Mouse (Mus musculus) heart, embryonic 15.5 days (tissue): ENCODE results near the gene Olfr23. TPM values are rescaled to one million over a fixed set of nuclear protein-coding genes. Genes with fewer than 3 reads are reported as not detected.
"Not testable (repeated sequence)": the region's sequence is repeated elsewhere in the genome, so short reads cannot be mapped to it uniquely, and the experiment has no call there.

ENCODE experiments used
- ATAC-seq: fragments of 200-750 bp; cut with Nextera tagmentation; replicated peaks from 2 replicates; pipeline ENCODE4 v1.8.0; 2017; ENCODE audit warnings: low read depth, moderate TSS enrichment; ENCODE audit not compliant: insufficient number of reproducible peaks, insufficient read depth, low FRiP score
- H3K27ac ChIP-seq: fragments of 300-500 bp; sonication (generic); 2 replicates; pipeline ENCODE4 v1.5.1; 2015; ENCODE audit warnings: mild to moderate bottlenecking, inconsistent platforms
- H3K27me3 ChIP-seq: fragments of 300-500 bp; sonication (generic); 2 replicates; pipeline ENCODE4 v1.6.1; 2015; ENCODE audit warnings: inconsistent platforms
- H3K36me3 ChIP-seq: fragments of 300-500 bp; sonication (generic); 2 replicates; pipeline ENCODE4 v1.6.1; 2015; ENCODE audit warnings: mild to moderate bottlenecking, inconsistent platforms
- H3K4me1 ChIP-seq: fragments of 300-500 bp; sonication (generic); replicated peaks from 2 replicates; pipeline ENCODE4 v1.6.1; 2015; ENCODE audit warnings: inconsistent platforms
- H3K4me2 ChIP-seq: fragments of 300-500 bp; sonication (generic); 2 replicates; pipeline ENCODE4 v1.6.1; 2015; ENCODE audit warnings: inconsistent platforms, mild to moderate bottlenecking, moderate library complexity
- H3K4me3 ChIP-seq: fragments of 300-500 bp; sonication (generic); 2 replicates; pipeline ENCODE4 v1.5.1; 2015; ENCODE audit warnings: mild to moderate bottlenecking, inconsistent platforms
- H3K9ac ChIP-seq: fragments of 300-500 bp; sonication (generic); 2 replicates; pipeline ENCODE4 v1.6.1; 2015; ENCODE audit warnings: mild to moderate bottlenecking, inconsistent platforms
- H3K9me3 ChIP-seq: fragments of 300-500 bp; sonication (generic); replicated peaks from 2 replicates; pipeline ENCODE4 v1.6.1; 2016; ENCODE audit warnings: inconsistent platforms
- WGBS: fragments of 180-500 bp; shearing (Covaris S2); methylation state at CpG from one replicate; pipeline ENCODE4 v1.1.7; 2015; ENCODE audit warnings: mixed read lengths; 5-methylcytosine and 5-hydroxymethylcytosine counted together
- polyA plus RNA-seq: library from polyadenylated mRNA; unstranded; fragments of >200 nt; fragmentation: Nextera tagmentation; extraction: Ambion mirVana; gene quantifications from 2 replicates; pipeline ENCODE4 v1.2.1, GENCODE M21; 2015

The Olfr23 gene
- not detected in 2 replicates for polyA plus RNA-seq

DNA sequence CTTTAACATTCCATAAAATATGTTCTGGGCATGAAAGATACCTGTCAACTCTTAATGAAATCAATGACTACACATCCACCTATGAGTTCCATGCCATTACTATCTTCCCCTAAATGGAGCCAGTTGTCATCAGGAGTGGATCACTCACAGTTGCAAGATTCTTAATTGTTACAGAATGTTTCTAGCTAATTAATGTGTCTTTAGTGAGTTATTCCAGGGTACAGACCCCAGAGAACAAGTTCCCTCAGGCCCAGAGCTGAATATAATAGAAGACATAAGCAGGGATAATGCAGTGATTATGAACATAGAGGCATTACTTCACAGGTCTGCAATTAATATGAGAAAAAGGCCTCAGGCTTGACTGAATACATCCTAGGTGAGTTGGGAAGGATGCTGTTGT lies at the start of gene Olfr23:
Olfr23 (plus strand) TSS at position 301 of the 400 bp plus-strand sequence.
- H3K4me1 ChIP-seq: no peaks in the 10 kb centered on the region
- no peak within 1 kb of the TSS for H3K27ac ChIP-seq
- H3K4me3 ChIP-seq: no peak within 1 kb of the TSS
- H3K27me3 ChIP-seq: no peaks in the 10 kb centered on the region
- H3K9me3 ChIP-seq: no peaks in the 10 kb centered on the region
- no peaks in the 10 kb centered on the region for H3K36me3 ChIP-seq
- H3K4me2 ChIP-seq: no peak within 1 kb of the TSS
- no peak within 1 kb of the TSS for H3K9ac ChIP-seq
- ATAC-seq: no peak

DNA sequence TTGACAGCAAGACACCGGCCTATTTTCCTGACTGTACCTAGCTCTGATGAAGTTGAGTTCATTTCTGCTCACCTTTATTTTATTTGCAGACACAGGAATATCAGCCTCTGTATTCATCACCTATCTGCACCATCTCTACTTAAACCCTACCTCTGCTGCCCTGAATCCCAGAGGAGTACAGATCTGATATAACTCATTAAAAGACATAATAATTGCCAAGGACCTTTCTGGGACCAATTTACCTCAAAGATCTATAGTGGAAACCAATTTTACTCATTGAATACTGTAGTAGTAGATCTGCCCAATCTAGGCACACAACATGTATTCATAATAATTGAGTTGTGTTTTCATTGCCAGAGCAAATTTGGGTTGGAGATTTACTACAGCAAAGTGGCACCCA lies 45.8 kb upstream of the Olfr23 start, which contains the start of gene Olfr394:
Olfr394 (minus strand) TSS at position 101 of the 400 bp plus-strand sequence.
- ATAC-seq: no peak
- Histone ChIP-seq H3K4me3 (no peak within 1 kb of the TSS), H3K4me2 (no peak within 1 kb of the TSS), H3K36me3 (no peaks in the 10 kb centered on the region), H3K9me3 (no peaks in the 10 kb centered on the region), H3K27ac (no peak within 1 kb of the TSS), H3K9ac (no peak within 1 kb of the TSS), H3K4me1 (no peaks in the 10 kb centered on the region), H3K27me3 (no peaks in the 10 kb centered on the region)
- WGBS: 62% methylated on average over 1 of the region's 1 CpGs

DNA sequence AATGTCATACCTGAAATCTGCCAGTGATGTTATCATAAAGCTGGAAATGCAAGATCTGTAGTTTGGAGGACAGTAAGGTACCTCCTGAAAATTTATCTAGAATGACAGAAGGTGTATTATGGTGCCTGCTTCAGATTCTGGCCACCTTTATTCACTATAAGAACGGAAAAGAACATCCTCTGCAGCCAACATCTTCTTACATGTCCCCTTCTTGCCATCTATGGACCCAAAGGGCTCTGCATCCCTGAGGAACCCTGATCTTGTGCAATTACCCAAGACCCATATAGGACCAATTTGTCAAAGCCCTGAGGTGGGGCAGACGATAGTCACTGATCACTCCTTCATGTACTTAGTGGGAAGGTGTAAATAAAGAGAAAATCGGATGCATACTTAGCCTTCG lies 27.3 kb upstream of the Olfr23 start, which contains the start of gene Olfr395:
Olfr395 (minus strand) TSS at position 101 of the 400 bp plus-strand sequence.
- not testable (repeated sequence) for H3K4me3 ChIP-seq, H3K27ac ChIP-seq
- WGBS: 71% methylated on average over 4 of the region's 4 CpGs

DNA sequence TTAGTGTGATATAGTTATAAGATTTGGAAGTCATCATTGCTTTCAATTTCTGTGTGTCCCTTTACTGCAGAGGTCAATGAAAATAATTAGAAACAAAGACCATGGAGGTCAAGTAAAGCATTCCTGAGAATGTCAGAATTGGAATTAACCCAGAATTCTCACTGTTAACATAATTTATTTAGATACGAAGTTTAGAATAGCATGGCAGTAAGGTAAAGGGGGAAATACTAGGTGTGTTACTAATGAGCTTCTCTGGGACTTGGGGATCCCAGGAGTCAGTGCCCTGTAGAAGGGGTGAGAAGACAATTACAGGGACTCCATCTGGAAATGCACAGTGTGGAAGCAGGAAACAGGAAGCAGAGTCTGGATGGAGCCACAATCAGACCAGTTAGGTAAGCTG lies 24.0 kb downstream of the Olfr23 start, which contains the start of gene Olfr397:
Olfr397 (plus strand) TSS at position 301 of the 400 bp plus-strand sequence.
- Histone ChIP-seq H3K9me3 (0 out of 2 replicates have a peak, but pooled peaks cover 4% of the 10 kb centered on the region), H3K27ac (no peak within 1 kb of the TSS), H3K9ac (no peak within 1 kb of the TSS), H3K4me1 (no peaks in the 10 kb centered on the region), H3K4me3 (no peak within 1 kb of the TSS), H3K27me3 (no peaks in the 10 kb centered on the region), H3K4me2 (no peak within 1 kb of the TSS), H3K36me3 (no peaks in the 10 kb centered on the region)
- ATAC-seq: no peak
- WGBS: 62% methylated on average over 1 of the region's 1 CpGs

More for the DNA sequence above, 27.3 kb upstream of the Olfr23 start, which contains the start of gene Olfr395:
- not testable (repeated sequence) for H3K4me2 ChIP-seq, H3K36me3 ChIP-seq, H3K27me3 ChIP-seq, H3K9me3 ChIP-seq, H3K4me1 ChIP-seq, H3K9ac ChIP-seq, ATAC-seq

DNA sequence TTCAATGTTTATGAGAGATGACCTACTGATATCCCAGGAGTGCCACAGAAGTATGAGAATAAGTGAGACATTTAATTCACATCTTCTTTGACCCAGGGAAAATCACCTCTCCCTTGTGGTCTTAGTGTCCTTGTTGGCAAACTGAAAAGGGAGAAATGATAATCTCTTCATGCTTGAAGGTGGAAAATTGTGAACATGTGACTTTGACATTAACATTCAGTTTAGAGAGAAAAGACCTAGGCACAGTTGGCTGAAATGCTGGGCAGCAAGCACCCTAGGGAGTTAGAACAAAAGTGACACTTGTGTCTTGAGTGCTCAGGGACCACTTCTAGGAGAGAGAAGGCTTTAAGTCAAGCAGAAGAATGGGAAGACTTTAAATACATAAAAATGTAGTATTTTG lies 53.8 kb downstream of the Olfr23 start, which contains the start of gene Olfr398:
Olfr398 (minus strand) TSS at position 101 of the 400 bp plus-strand sequence.
- H3K4me1 ChIP-seq: no peaks in the 10 kb centered on the region
- H3K27me3 ChIP-seq: no peaks in the 10 kb centered on the region
- ATAC-seq: no peak
- no peak within 1 kb of the TSS for H3K27ac ChIP-seq
- H3K4me2 ChIP-seq: no peak within 1 kb of the TSS
- H3K9me3 ChIP-seq: no peaks in the 10 kb centered on the region
- H3K9ac ChIP-seq: no peak within 1 kb of the TSS
- H3K36me3 ChIP-seq: no peaks in the 10 kb centered on the region
- H3K4me3 ChIP-seq: no peak within 1 kb of the TSS

Other genes with a start within 250 kb of the Olfr23 start
- not detected in 2 replicates for gene Zfp735, start 247.9 kb upstream of the Olfr23 start, polyA plus RNA-seq
- gene Olfr389, start 156.0 kb upstream of the Olfr23 start, polyA plus RNA-seq: not detected in 2 replicates
- not detected in 2 replicates for gene Olfr390, start 153.7 kb upstream of the Olfr23 start, polyA plus RNA-seq
- gene Olfr391-ps, start 133.6 kb upstream of the Olfr23 start, polyA plus RNA-seq: not detected in 2 replicates
- not detected in 2 replicates for gene Olfr392, start 119.6 kb upstream of the Olfr23 start, polyA plus RNA-seq
- gene Olfr393, start 85.2 kb upstream of the Olfr23 start, polyA plus RNA-seq: not detected in 2 replicates
- gene Olfr394, start 45.9 kb upstream of the Olfr23 start, polyA plus RNA-seq: not detected in 2 replicates
- gene Olfr395, start 27.4 kb upstream of the Olfr23 start, polyA plus RNA-seq: not detected in 2 replicates
- gene Olfr397, start 24.1 kb downstream of the Olfr23 start, polyA plus RNA-seq: not detected in 2 replicates
- gene Olfr398, start 53.7 kb downstream of the Olfr23 start, polyA plus RNA-seq: not detected in 2 replicates
- not detected in 2 replicates for gene Olfr139, start 119.9 kb downstream of the Olfr23 start, polyA plus RNA-seq
- gene Olfr399, start 119.9 kb downstream of the Olfr23 start, polyA plus RNA-seq: not detected in 2 replicates
- gene Zfp616, start 133.3 kb downstream of the Olfr23 start, polyA plus RNA-seq: not detected in 2 replicates
- not detected in 2 replicates for gene Olfr401, start 177.0 kb downstream of the Olfr23 start, polyA plus RNA-seq
- not detected in 2 replicates for gene Olfr402, start 216.9 kb downstream of the Olfr23 start, polyA plus RNA-seq
- not detected in 2 replicates for gene Olfr403, start 249.6 kb downstream of the Olfr23 start, polyA plus RNA-seq